Mouse (Mus musculus): ENCODE measurements at regions not wholly inside any gene's neighbourhood (a gene's known extent, or its start where the extent isn't known, plus 50 kb on each side); places are given as distances from the start of the nearest gene placed in this dataset.

DNA sequence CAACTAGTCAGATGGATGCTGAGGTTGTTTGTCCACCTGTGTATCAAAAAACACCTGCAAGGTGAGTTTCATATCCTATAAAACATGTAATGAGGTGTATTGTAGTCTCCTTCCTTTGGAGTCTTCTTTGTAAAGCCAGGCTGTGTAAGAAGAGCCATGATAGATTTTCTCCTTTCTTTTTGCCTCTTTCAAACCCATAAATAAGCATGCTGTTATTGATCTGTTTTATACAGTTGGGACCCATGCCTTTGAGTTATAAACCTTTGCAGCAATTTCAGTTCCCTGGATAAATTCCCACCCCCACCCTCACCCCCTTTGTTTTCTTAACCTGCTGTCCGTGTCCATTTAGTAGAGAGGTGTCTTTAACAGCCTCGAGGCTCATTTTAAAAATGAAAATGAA is 131.0 kb upstream of the Rgs17 start:
- no peak for DNase-seq (ENCODE audit: low read depth, low spot score)

DNA sequence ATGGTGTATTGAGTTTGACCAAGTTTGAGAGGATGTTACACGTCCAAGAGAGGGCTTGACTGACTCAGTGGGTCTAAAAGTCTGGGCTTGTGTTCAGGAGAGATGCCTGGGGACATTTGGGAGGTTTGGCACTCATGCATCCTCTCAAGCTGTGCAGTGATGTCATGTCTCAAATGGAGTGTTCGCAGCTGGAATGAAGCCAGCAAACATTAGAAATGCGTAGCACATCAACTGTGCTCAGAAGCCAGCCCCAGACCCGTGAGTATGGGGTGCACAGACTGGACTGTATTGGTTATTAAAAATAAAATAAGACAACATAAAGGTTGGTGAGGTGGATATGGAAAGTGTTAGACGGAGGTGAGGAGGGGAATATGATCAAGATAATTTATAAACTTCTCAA is 121.2 kb upstream of the Rgs17 start:
- DNase-seq (ENCODE audit: low read depth, low spot score), result no peak

GRCm38 (mm10) chr10:6039771-6040170 is 117.6 kb upstream of the Rgs17 start:
- DNase-seq (ENCODE audit: low read depth, low spot score), result no peak

DNA sequence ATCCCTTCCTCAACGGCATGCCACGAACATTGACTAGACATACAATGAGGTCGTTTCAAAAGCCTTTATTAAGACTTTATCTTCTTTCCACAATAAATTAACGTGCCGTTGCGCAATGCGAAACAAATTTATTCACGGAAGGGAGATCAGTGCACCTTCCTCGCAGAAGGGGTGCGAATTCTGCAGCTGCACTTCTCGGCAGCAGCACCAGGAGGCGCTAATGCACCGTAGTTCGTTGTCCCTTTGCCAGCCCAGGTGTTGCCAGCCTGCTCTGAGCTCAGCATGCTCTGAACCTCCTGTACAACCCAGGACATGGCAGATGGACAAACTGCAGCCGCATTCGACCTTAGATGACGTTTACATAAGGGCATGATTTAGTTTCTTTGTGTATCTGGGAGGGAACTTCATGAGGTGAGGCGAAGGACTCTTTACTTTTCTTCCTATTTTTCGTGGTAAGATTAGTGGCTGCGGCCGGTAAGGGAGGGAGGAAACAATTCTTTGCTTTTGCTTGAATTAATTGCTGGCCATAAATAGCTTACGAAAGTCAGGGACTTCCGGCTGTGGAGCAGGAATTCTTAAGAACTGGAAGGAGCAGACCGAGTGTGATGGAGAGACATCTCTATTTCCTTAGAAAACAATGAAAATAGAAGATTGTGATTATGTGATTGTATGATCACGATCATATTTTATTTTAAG is 113.7 kb upstream of the Rgs17 start:
- DNase-seq (ENCODE audit: low read depth, low spot score), result peak; percentile 23

- no peak for DNase-seq (ENCODE audit: low read depth, low spot score)
These were observed 110.3 kb upstream of the Rgs17 start for GRCm38 (mm10) chr10:6032469-6032868.

DNA sequence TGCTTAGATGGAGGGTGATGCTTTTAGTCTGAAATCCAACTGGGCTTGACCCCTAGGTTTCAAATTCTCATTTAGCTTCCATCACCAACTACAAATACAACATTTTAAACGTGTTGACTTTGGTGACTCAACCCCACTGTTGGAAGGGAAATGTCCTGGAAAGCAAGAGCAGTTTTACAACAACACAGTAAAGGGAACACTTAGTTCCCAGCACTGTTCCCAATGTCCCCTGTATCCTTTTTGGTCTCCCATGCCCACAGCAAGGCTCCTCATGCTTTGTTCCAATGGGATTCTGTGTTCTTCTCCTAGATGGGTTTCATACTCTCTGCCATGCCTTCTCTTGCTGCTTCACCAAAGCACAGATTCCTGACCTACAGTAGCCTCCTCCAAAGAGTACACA is 105.4 kb upstream of the Rgs17 start:
- DNase-seq (ENCODE audit: low read depth, low spot score), result no peak

GRCm38 (mm10) chr10:6026317-6026716 is 104.1 kb upstream of the Rgs17 start:
- no peak for DNase-seq (ENCODE audit: low read depth, low spot score)

DNA sequence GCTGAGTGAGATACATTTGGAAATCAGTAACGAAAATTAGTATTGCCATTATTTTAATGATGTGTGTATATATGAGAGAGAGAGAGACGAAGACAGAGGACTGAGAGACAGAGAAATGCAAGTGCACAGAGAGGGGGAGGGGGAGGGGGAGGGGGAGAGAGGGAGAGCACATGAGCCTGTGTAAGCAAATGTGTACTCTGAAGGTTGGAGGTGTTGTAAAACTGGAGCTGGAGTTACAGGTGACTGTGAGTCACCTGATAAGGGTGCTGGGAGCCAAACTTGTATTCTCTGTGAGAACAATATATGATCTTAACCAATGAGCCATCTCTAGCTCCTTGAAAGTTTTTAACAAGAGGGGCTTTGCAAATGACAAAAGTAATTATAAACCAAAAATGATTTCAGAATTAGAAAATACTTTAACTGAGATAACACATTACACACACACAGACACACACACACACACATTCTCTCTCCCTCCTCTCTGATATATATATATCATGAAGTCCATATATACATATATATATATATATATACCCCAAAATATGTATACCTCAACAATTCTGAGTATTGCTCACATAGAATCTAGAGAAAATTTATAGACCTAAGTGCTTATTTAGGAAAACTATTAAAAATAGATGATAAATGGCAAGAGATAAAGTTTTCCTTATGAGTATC is 100.5 kb upstream of the Rgs17 start:
- DNase-seq (ENCODE audit: low read depth, low spot score), result no peak

DNA sequence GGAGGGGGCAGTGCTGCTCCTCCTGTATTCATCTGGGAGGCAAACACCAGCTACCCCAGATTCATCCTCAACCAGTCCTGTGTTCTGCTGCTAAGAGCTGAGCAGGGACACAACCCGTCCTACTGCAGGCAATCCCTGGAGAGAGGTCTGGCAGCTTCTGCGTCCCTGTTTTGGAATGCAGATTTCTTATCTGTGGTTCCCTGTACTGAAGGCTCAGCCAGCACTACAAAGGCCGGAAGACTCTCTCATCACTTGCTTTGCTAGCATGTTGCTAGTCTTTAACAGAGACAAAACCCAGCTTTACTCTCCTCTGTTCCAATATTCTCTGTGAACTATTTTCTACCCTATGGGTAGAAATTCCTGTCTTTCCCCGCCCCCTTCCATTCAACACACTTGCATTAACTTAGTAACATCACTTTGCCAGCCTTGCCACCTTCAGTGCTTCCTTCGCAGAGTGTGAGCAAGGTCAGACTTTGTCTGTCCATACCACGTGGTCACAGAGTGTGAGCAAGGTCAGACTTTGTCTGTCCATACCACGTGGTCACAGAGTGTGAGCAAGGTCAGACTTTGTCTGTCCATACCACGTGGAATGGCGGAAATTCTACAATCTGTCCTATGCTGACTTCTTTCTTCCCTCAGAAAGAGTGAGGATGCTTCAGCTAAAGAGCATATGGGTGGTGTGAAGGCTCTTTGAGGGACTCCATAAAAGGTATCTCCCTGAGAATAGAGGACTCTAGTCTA is 98.9 kb upstream of the Rgs17 start:
- no peak for DNase-seq (ENCODE audit: low read depth, low spot score)

GRCm38 (mm10) chr10:6013743-6014142 is 91.5 kb upstream of the Rgs17 start:
- DNase-seq (ENCODE audit: low read depth, low spot score), result no peak

GRCm38 (mm10) chr10:6011541-6011940 is 89.3 kb upstream of the Rgs17 start:
- no peak for DNase-seq (ENCODE audit: low read depth, low spot score)

GRCm38 (mm10) chr10:6011029-6011428 is 88.8 kb upstream of the Rgs17 start:
- no peak for DNase-seq (ENCODE audit: low read depth, low spot score)

- no peak for DNase-seq (ENCODE audit: low read depth, low spot score)
These were observed 85.2 kb upstream of the Rgs17 start for GRCm38 (mm10) chr10:6007238-6007972.

- no peak for DNase-seq (ENCODE audit: low read depth, low spot score)
These were observed 59.2 kb upstream of the Rgs17 start for GRCm38 (mm10) chr10:5981433-5981832.

GRCm38 (mm10) chr10:5978534-5978933 is 56.3 kb upstream of the Rgs17 start:
- no peak for DNase-seq (ENCODE audit: low read depth, low spot score)

Measured in retina, postnatal 7 days (tissue).